Mouse (Mus musculus): ENCODE measurements at regions not wholly inside any gene's neighbourhood (a gene's known extent, or its start where the extent isn't known, plus 50 kb on each side); places are given as distances from the start of the nearest gene placed in this dataset.

- TF ChIP-seq MYOG (IDR thresholded peaks at IDR 0.05; ENCODE audit: control insufficient read depth in 1 of 3, insufficient read depth in 1 of 3, insufficient read length in 2 of 3, low read depth in 2 of 3) (no peak), POLR2A (IDR thresholded peaks at IDR 0.05; ENCODE audit: insufficient read length, low read depth) (no peak), USF1 (IDR thresholded peaks at IDR 0.05; ENCODE audit: low read depth) (no peak), MAX (IDR thresholded peaks at IDR 0.05; ENCODE audit: low read depth) (no peak), POLR2AphosphoS2 (IDR thresholded peaks at IDR 0.05; ENCODE audit: insufficient read length, low read depth) (no peak), E2F4 (IDR thresholded peaks at IDR 0.05; ENCODE audit: insufficient read depth) (no peak), CEBPB (IDR thresholded peaks at IDR 0.05; ENCODE audit: insufficient read depth, poor library complexity, severe bottlenecking) (no peak), REST (IDR thresholded peaks at IDR 0.05; ENCODE audit: insufficient read depth, insufficient read length) (no peak), SRF (IDR thresholded peaks at IDR 0.05; ENCODE audit: control insufficient read depth, insufficient read length, low read depth) (no peak), TCF3 (IDR thresholded peaks at IDR 0.05; ENCODE audit: insufficient read length, low read depth) (no peak), MYOD1 (IDR thresholded peaks at IDR 0.05; ENCODE audit: control insufficient read depth in 1 of 3, insufficient read length in 2 of 3, low read depth in 2 of 3) (no peak)
Observed at GRCm38 (mm10) chr8:34549786-34550185, 438.2 kb upstream of the Gm10131 start.
